Mouse (Mus musculus): ENCODE data around the gene 1700016K19Rik. TPM values are rescaled to one million over a fixed set of nuclear protein-coding genes. Genes with fewer than 3 reads are reported as not detected.

Gene 1700016K19Rik
- polyA plus RNA-seq, 1 experiment from 2014 or later, result 4.0 TPM

DNA sequence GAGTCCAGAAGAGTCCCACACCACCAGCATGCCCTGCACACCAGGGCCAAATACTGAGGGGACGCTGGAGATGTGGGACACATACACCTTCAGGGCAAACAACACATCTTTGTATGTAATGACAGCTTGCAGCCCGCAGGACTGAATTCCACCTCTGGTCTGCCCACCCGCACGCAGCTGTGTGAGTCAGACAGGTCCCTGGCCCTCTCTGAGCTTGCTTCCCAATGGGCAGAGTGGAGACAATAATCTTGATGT lies 35.3 kb upstream of the 1700016K19Rik start:
- H3K9ac ChIP-seq (ENCODE audit: low read length), result no peak overlapping the region
- peaks cover 15% of the 10 kb centered on the region; the same call in 1 of the 2 replicates for H3K27me3 ChIP-seq (replicated peaks; ENCODE audit: control insufficient read depth, insufficient read depth, low read length)
- H3K4me1 ChIP-seq (replicated peaks; ENCODE audit: control insufficient read depth, insufficient read depth, low read length), result peaks cover 12% of the 10 kb centered on the region
- 58% methylated on average over 4 of the region's 4 CpGs for WGBS
- no peaks in the 10 kb centered on the region for H3K9me3 ChIP-seq (ENCODE audit: control insufficient read depth, low read length)
- no peak overlapping the region for H3K4me2 ChIP-seq (ENCODE audit: low read length)
- no peak overlapping the region for H3K4me3 ChIP-seq (ENCODE audit: low read depth, low read length)
- no peaks in the 10 kb centered on the region for H3K36me3 ChIP-seq (ENCODE audit: control insufficient read depth, insufficient read depth, low read length)
- DNase-seq (ENCODE audit: low spot score) (no peak), ATAC-seq (replicated peaks; ENCODE audit: low FRiP score, low TSS enrichment, low read depth) (no peak)
- no peak overlapping the region for H3K27ac ChIP-seq (ENCODE audit: low read depth)

DNA sequence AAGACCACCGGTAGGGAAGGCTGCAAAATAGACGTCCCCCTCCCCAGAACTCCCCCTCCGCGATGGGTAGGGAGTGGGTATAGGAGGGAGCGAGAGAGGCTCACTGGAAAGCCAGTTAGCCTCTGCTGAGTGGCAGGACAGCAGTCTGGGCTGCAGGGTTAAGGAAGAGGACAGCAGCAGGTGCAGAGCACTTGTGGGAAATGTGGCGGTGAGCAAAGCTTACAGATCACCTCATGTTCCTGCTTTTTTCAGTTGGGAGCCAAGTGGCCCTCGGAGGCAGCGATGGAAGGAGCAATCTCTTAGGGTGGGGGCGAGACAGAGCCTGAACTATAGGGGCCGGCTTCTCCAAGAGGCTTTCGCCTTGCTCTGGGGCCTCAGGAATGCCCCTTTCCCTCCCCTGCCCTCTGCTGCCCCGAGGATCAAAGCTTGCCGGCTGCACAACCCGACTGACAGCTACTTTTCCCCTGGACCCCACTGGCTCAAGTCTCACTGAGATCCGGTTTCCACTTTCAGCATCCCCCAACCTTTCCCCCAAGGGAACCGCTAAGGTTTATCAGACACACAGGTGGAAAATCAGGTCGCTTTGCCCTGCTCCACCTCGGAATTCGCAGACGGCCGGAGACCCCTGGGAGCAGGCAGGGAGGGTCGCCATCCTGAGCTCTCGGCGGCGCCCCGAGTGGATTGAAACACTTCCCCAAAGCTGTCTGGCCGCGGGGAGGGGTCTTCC lies 33.9 kb upstream of the 1700016K19Rik start:
- H3K27ac ChIP-seq (ENCODE audit: low read depth), result peak overlapping the region; percentile 82
- peaks cover 12% of the 10 kb centered on the region for H3K4me1 ChIP-seq (replicated peaks; ENCODE audit: control insufficient read depth, insufficient read depth, low read length)
- peak; percentile 18; the same call in 1 of the 2 replicates for ATAC-seq (replicated peaks; ENCODE audit: low FRiP score, low TSS enrichment, low read depth)
- whole genome bisulfite sequencing, result 8% methylated on average over 28 of the region's 28 CpGs
- H3K36me3 ChIP-seq (ENCODE audit: control insufficient read depth, insufficient read depth, low read length), result no peaks in the 10 kb centered on the region
- peak; percentile 82 for DNase-seq (ENCODE audit: low spot score)
- peak overlapping the region; percentile 57 for H3K4me3 ChIP-seq (ENCODE audit: low read depth, low read length)
- no peaks in the 10 kb centered on the region for H3K9me3 ChIP-seq (ENCODE audit: control insufficient read depth, low read length)
- H3K4me2 ChIP-seq (ENCODE audit: low read length), result peak overlapping the region; percentile 97
- H3K27me3 ChIP-seq (replicated peaks; ENCODE audit: control insufficient read depth, insufficient read depth, low read length), result peaks cover 15% of the 10 kb centered on the region; the same call in 1 of the 2 replicates
- H3K9ac ChIP-seq (ENCODE audit: low read length), result peak overlapping the region; percentile 71

DNA sequence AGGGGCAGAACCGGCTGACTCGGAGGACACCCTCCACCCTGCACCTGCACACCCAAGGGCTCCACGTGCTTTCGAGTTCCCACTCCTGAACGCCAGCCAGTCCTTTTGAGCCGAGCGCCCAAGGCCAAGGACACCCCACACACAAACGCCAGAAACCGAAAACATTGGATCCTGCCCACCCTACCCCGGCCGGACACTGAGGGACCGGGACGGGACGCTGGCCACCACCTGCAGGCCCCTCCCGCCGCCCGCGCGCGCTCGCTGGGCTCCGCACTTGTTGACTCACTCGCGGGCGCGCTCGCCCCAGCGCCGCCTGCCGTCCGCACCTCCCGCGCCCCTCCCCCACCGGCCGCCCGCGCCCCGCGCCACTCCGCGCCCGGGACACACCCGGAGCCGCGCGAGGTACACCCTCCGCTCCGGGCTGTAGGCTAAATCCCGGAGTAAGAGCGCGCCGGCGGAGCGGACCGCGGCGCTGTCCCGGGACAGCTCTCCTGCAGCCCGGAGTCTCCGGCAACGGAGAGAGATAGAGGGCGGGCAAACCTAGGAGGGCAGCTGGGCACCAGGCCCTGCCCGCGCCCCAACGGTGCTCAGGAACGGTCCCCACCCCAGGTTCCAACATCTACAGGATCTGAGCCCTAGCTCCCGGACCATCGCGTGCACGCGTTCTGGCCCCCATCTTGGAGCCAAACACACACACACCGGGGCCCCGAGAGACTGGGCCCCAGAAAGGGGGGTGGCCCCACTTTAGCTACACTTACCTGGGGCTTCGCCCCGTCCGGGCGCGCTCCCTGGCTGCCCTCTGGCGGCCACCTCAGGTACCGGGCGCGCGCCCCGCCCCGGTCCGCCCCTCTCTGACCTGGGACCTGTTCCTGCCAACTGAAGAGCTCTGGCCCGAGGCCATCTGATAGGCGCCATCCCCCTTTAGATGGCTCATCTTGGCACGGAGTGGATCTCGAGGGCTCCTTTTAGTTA lies 33.0 kb upstream of the 1700016K19Rik start:
- Histone ChIP-seq H3K4me1 (replicated peaks; ENCODE audit: control insufficient read depth, insufficient read depth, low read length) (peaks cover 12% of the 10 kb centered on the region), H3K9ac (ENCODE audit: low read length) (peak overlapping the region; percentile 71), H3K4me2 (ENCODE audit: low read length) (peak overlapping the region; percentile 97), H3K9me3 (ENCODE audit: control insufficient read depth, low read length) (no peaks in the 10 kb centered on the region), H3K27me3 (replicated peaks; ENCODE audit: control insufficient read depth, insufficient read depth, low read length) (peaks cover 15% of the 10 kb centered on the region; the same call in 1 of the 2 replicates), H3K36me3 (ENCODE audit: control insufficient read depth, insufficient read depth, low read length) (no peaks in the 10 kb centered on the region), H3K27ac (ENCODE audit: low read depth) (peak overlapping the region; percentile 82), H3K4me3 (ENCODE audit: low read depth, low read length) (peak overlapping the region; percentile 57)
- under 1% methylated on average over 69 of the region's 90 CpGs for WGBS
- DNase-seq (ENCODE audit: low spot score) (peak; percentile 92), ATAC-seq (replicated peaks; ENCODE audit: low FRiP score, low TSS enrichment, low read depth) (peak; percentile 77)

DNA sequence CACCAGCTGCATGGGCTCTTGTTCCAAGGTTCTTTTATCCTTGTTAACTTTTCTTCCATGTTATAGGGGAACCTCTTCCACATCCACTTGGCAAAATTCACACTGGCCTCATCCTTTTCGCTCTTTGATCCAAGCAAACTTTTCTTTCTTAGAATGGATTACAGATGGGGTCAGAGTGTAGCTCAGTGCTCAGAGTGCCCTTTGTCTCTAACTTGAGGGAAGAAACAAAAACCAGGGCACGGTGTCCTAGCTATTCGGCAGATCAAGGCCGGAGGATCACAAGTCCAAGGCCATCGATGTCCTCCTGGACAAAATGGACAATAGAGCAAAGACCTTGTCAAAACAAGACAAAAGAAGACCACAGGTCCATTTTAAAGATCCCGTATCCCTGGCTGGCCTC lies 31.0 kb upstream of the 1700016K19Rik start:
- Histone ChIP-seq H3K9ac (ENCODE audit: low read length) (no peak overlapping the region), H3K36me3 (ENCODE audit: control insufficient read depth, insufficient read depth, low read length) (no peaks in the 10 kb centered on the region), H3K4me2 (ENCODE audit: low read length) (no peak overlapping the region), H3K27me3 (replicated peaks; ENCODE audit: control insufficient read depth, insufficient read depth, low read length) (peaks cover 15% of the 10 kb centered on the region; the same call in 1 of the 2 replicates), H3K27ac (ENCODE audit: low read depth) (no peak overlapping the region), H3K4me3 (ENCODE audit: low read depth, low read length) (no peak overlapping the region), H3K9me3 (ENCODE audit: control insufficient read depth, low read length) (no peaks in the 10 kb centered on the region), H3K4me1 (replicated peaks; ENCODE audit: control insufficient read depth, insufficient read depth, low read length) (peaks cover 10% of the 10 kb centered on the region)
- DNase-seq (ENCODE audit: low spot score) (no peak), ATAC-seq (replicated peaks; ENCODE audit: low FRiP score, low TSS enrichment, low read depth) (no peak)
- 85% methylated on average over 6 of the region's 6 CpGs for WGBS

DNA sequence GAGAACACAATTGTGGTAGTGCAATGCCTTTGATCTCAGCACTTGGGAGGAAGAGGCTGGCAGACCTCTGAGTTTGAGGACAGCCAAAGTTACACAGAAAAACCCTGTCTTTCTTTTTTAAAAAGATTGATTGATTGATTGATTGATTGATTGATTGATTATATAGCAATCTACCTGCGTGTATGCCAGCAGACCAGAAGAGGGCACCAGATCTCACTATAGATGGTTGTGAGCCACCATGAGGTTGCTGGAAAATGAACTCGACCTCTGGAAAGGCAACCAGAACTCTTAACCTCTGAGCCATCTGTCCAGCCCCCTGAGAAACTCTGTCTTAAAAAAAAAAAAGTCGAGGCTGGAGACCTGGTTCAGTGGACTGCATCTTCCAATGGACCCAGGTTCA lies 29.1 kb upstream of the 1700016K19Rik start:
- 30% methylated on average over 3 of the region's 3 CpGs for WGBS
- H3K36me3 ChIP-seq (ENCODE audit: control insufficient read depth, insufficient read depth, low read length), result no peaks in the 10 kb centered on the region
- DNase-seq (ENCODE audit: low spot score) (no peak), ATAC-seq (replicated peaks; ENCODE audit: low FRiP score, low TSS enrichment, low read depth) (no peak)
- no peak overlapping the region for H3K4me2 ChIP-seq (ENCODE audit: low read length)
- H3K4me3 ChIP-seq (ENCODE audit: low read depth, low read length), result no peak overlapping the region
- H3K27me3 ChIP-seq (replicated peaks; ENCODE audit: control insufficient read depth, insufficient read depth, low read length), result peaks cover 4% of the 10 kb centered on the region; the same call in 1 of the 2 replicates
- no peak overlapping the region for H3K27ac ChIP-seq (ENCODE audit: low read depth)
- H3K9me3 ChIP-seq (ENCODE audit: control insufficient read depth, low read length), result 0 out of 2 replicates have a peak, but pooled peaks cover 6% of the 10 kb centered on the region
- H3K9ac ChIP-seq (ENCODE audit: low read length), result no peak overlapping the region
- H3K4me1 ChIP-seq (replicated peaks; ENCODE audit: control insufficient read depth, insufficient read depth, low read length), result no peaks in the 10 kb centered on the region; the same call in 1 of the 2 replicates

DNA sequence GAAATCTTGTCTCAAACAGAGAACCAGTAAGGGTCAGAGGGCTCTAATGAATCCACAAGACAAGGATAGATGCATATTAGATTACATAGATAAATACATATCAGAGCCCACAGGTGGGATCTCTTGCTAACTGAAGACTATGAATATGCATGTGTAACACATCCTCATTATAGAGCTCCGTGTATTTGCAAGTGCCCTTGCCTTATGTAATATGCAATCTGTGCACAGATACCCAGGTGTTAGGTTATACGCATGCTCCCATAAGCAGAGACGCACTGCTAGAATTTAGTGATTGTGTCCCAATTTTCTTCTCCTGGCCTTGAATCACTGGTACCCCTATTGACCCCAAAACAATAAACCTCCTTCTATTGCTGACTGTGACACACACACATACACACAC lies 27.5 kb upstream of the 1700016K19Rik start:
- no peak overlapping the region for H3K4me3 ChIP-seq (ENCODE audit: low read depth, low read length)
- 0 out of 2 replicates have a peak, but pooled peaks cover 6% of the 10 kb centered on the region for H3K9me3 ChIP-seq (ENCODE audit: control insufficient read depth, low read length)
- no peaks in the 10 kb centered on the region for H3K4me1 ChIP-seq (replicated peaks; ENCODE audit: control insufficient read depth, insufficient read depth, low read length)
- ATAC-seq (replicated peaks; ENCODE audit: low FRiP score, low TSS enrichment, low read depth), result no peak
- H3K27me3 ChIP-seq (replicated peaks; ENCODE audit: control insufficient read depth, insufficient read depth, low read length), result no peaks in the 10 kb centered on the region
- no peak overlapping the region for H3K4me2 ChIP-seq (ENCODE audit: low read length)
- 87% methylated on average over 3 of the region's 3 CpGs for WGBS
- no peak for DNase-seq (ENCODE audit: low spot score)
- no peak overlapping the region for H3K27ac ChIP-seq (ENCODE audit: low read depth)
- H3K9ac ChIP-seq (ENCODE audit: low read length), result no peak overlapping the region
- no peaks in the 10 kb centered on the region for H3K36me3 ChIP-seq (ENCODE audit: control insufficient read depth, insufficient read depth, low read length)

DNA sequence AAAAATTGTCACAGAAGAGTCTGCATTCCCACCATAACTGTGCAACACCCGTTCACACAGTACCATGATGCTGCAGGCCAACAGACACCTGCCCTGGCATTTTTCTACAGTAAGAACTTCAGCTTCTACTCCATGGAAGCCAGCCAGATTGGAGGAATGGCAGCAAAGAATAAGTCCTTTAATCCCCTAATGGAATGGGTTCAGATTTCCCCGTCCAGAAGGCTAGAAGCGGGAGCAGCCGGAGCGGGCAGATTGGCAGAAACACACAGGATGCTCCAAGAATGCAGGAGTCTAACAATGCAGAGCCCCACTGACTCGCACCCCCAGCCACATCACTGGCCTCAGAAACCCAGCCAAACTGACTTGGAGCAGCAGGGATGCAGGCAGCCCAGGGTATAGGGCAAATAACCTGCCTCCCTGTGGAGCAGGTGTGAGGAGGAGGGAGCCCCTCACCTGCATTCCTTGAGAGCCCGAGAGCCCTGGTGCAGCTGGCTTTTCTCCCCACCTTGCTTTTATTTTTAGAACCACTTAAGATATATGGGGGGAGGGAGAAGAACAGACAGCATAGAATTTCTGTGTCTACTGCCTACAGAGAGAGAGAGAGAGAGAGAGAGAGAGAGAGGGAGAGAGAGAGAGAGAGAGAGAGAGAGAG lies 26.7 kb upstream of the 1700016K19Rik start:
- H3K9me3 ChIP-seq (ENCODE audit: control insufficient read depth, low read length), result 0 out of 2 replicates have a peak, but pooled peaks cover 6% of the 10 kb centered on the region
- H3K9ac ChIP-seq (ENCODE audit: low read length), result no peak overlapping the region
- ATAC-seq (replicated peaks; ENCODE audit: low FRiP score, low TSS enrichment, low read depth) (no peak), DNase-seq (ENCODE audit: low spot score) (no peak)
- WGBS, result 34% methylated on average over 7 of the region's 7 CpGs
- H3K27ac ChIP-seq (ENCODE audit: low read depth), result no peak overlapping the region
- no peaks in the 10 kb centered on the region for H3K36me3 ChIP-seq (ENCODE audit: control insufficient read depth, insufficient read depth, low read length)
- H3K4me1 ChIP-seq (replicated peaks; ENCODE audit: control insufficient read depth, insufficient read depth, low read length), result no peaks in the 10 kb centered on the region
- H3K4me2 ChIP-seq (ENCODE audit: low read length), result no peak overlapping the region
- no peaks in the 10 kb centered on the region for H3K27me3 ChIP-seq (replicated peaks; ENCODE audit: control insufficient read depth, insufficient read depth, low read length)
- no peak overlapping the region for H3K4me3 ChIP-seq (ENCODE audit: low read depth, low read length)

DNA sequence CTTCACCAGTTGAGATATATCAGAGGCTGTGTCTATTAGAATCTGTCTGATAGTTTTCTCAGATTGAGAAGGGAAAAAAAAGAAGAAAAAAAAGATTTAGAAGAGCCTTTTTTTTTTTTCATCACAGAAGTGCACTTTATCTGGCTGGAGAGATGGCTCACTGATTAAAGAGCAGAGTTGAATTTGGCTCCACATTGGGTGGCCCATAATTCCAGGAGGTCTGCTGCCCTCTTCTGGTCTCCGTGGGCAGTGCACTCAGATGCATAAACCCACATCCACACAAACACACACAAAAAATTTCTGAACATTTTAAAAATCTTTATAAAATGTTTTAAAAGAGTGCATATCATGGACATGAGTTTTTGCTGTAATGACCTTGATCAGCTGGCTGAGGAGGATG lies 25.7 kb upstream of the 1700016K19Rik start:
- no peak overlapping the region for H3K4me2 ChIP-seq (ENCODE audit: low read length)
- no peaks in the 10 kb centered on the region for H3K27me3 ChIP-seq (replicated peaks; ENCODE audit: control insufficient read depth, insufficient read depth, low read length)
- WGBS, result 86% methylated on average over 1 of the region's 1 CpGs
- H3K27ac ChIP-seq (ENCODE audit: low read depth), result no peak overlapping the region
- 0 out of 2 replicates have a peak, but pooled peaks cover 6% of the 10 kb centered on the region for H3K9me3 ChIP-seq (ENCODE audit: control insufficient read depth, low read length)
- H3K9ac ChIP-seq (ENCODE audit: low read length), result no peak overlapping the region
- H3K4me1 ChIP-seq (replicated peaks; ENCODE audit: control insufficient read depth, insufficient read depth, low read length), result no peaks in the 10 kb centered on the region
- H3K4me3 ChIP-seq (ENCODE audit: low read depth, low read length), result no peak overlapping the region
- ATAC-seq (replicated peaks; ENCODE audit: low FRiP score, low TSS enrichment, low read depth), result no peak
- H3K36me3 ChIP-seq (ENCODE audit: control insufficient read depth, insufficient read depth, low read length), result no peaks in the 10 kb centered on the region
- DNase-seq (ENCODE audit: low spot score), result no peak
